Mouse (Mus musculus) limb, embryonic 14.5 days (tissue): ENCODE data around the gene Asb1. TPM values are rescaled to one million over a fixed set of nuclear protein-coding genes. Genes with fewer than 3 reads are reported as not detected.

Source experiments
- ATAC-seq: fragments of 200-750 bp; cut with Nextera tagmentation; 2 replicates; pipeline ENCODE4 v1.8.0; 2017; ENCODE audit warnings: low read depth, moderate number of reproducible peaks, moderate TSS enrichment; ENCODE audit not compliant: low FRiP score
- DNase-seq: peaks from one replicate; pipeline ENCODE4 v3.0.0-alpha.2; 2015; ENCODE audit warnings: low spot score
- H3K27ac ChIP-seq: fragments of 300-500 bp; sonication (generic); replicated peaks from 2 replicates; pipeline ENCODE4 v1.5.1; 2014; ENCODE audit warnings: low read depth, mild to moderate bottlenecking, low read length, moderate library complexity, mixed read lengths
- H3K27me3 ChIP-seq: fragments of 300-500 bp; sonication (generic); 2 replicates; pipeline ENCODE4 v1.6.1; 2014; ENCODE audit warnings: low read length, mixed read lengths; ENCODE audit not compliant: control insufficient read depth, insufficient read depth
- H3K36me3 ChIP-seq: fragments of 300-500 bp; sonication (generic); 2 replicates; pipeline ENCODE4 v1.6.1; 2014; ENCODE audit warnings: mild to moderate bottlenecking, low read length, moderate library complexity, mixed read lengths; ENCODE audit not compliant: control insufficient read depth, insufficient read depth
- H3K4me1 ChIP-seq: fragments of 300-500 bp; sonication (generic); 2 replicates; pipeline ENCODE4 v1.6.1; 2014; ENCODE audit warnings: antibody characterized with exemption, low read length, mixed read lengths; ENCODE audit not compliant: control insufficient read depth, insufficient read depth
- H3K4me2 ChIP-seq: fragments of 300-500 bp; sonication (generic); replicated peaks from 2 replicates; pipeline ENCODE4 v1.6.1; 2014; ENCODE audit warnings: low read depth, mild to moderate bottlenecking, low read length, moderate library complexity; ENCODE audit not compliant: severe bottlenecking
- H3K4me3 ChIP-seq: fragments of 300-500 bp; sonication (generic); replicated peaks from 2 replicates; pipeline ENCODE4 v1.5.1; 2014; ENCODE audit warnings: low read length
- H3K9ac ChIP-seq: fragments of 300-500 bp; sonication (generic); 2 replicates; pipeline ENCODE4 v1.6.1; 2014; ENCODE audit warnings: mild to moderate bottlenecking, low read depth, low read length, moderate library complexity; ENCODE audit not compliant: severe bottlenecking
- H3K9me3 ChIP-seq: fragments of 300-500 bp; sonication (generic); 2 replicates; pipeline ENCODE4 v1.6.1; 2016; ENCODE audit warnings: low read length; ENCODE audit not compliant: control insufficient read depth
- POLR2A ChIP-seq: fragments of 200-500 bp; IDR thresholded peaks from 2 replicates; pipeline ENCODE4 v1.8.0; 2012; ENCODE audit warnings: inconsistent platforms, mild to moderate bottlenecking, moderate library complexity, borderline replicate concordance; ENCODE audit not compliant: insufficient read depth, insufficient read length; ENCODE audit errors: extremely low read depth
- WGBS: fragments of 180-500 bp; shearing (Covaris S2); extraction: QIAGEN DNeasy Blood & Tissue Kit; methylation state at CpG from one replicate; pipeline ENCODE4 v1.1.7; 2014; 5-methylcytosine and 5-hydroxymethylcytosine counted together
- polyA plus RNA-seq, 2 experiments: library from polyadenylated mRNA; depleted of rRNA in 1 of 2; stranded (reverse) in 1 of 2; unstranded in 1 of 2; fragments of >200 nt; fragmentation: Nextera tagmentation in 1 of 2; extraction: Ambion mirVana in 1 of 2; gene quantifications; 2 replicates each; pipeline versions ENCODE4 v1.2.1 to v1.2.3; 2012 to 2014

Gene Asb1
- polyA plus RNA-seq, 2 experiments, result 7.3 to 8.1 TPM

- Histone ChIP-seq H3K9ac (no peak overlapping the region), H3K4me3 (no peak overlapping the region), H3K27me3 (no peaks in the 10 kb centered on the region), H3K36me3 (no peaks in the 10 kb centered on the region), H3K9me3 (0 out of 2 replicates have a peak, but pooled peaks cover 3% of the 10 kb centered on the region), H3K4me2 (no peak overlapping the region), H3K27ac (no peak overlapping the region), H3K4me1 (peaks cover 7% of the 10 kb centered on the region)
- 85% methylated on average over 9 of the region's 9 CpGs for WGBS
- DNase-seq (no peak), ATAC-seq (no peak)
- no peak for TF ChIP-seq POLR2A
These were observed 55.2 kb downstream of the Asb1 start for GRCm38 (mm10) chr1:91595521-91596020.

GRCm38 (mm10) chr1:91597611-91598010, 57.3 kb downstream of the Asb1 start:
- no peak for TF ChIP-seq POLR2A
- WGBS, result 88% methylated on average over 5 of the region's 5 CpGs
- Histone ChIP-seq H3K9me3 (0 out of 2 replicates have a peak, but pooled peaks cover 3% of the 10 kb centered on the region), H3K27ac (no peak overlapping the region), H3K27me3 (no peaks in the 10 kb centered on the region), H3K4me3 (no peak overlapping the region), H3K36me3 (no peaks in the 10 kb centered on the region), H3K4me2 (no peak overlapping the region), H3K9ac (no peak overlapping the region), H3K4me1 (peaks cover 19% of the 10 kb centered on the region)
- no peak for DNase-seq
- ATAC-seq, result no peak

GRCm38 (mm10) chr1:91600671-91601361, 60.5 kb downstream of the Asb1 start:
- Histone ChIP-seq H3K9ac (no peak overlapping the region), H3K4me2 (no peak overlapping the region), H3K9me3 (no peaks in the 10 kb centered on the region), H3K4me1 (peaks cover 29% of the 10 kb centered on the region), H3K27me3 (no peaks in the 10 kb centered on the region), H3K27ac (peak overlapping the region; percentile 79), H3K36me3 (no peaks in the 10 kb centered on the region), H3K4me3 (no peak overlapping the region)
- TF ChIP-seq POLR2A, result no peak
- ATAC-seq, result peak; percentile 79
- 13% methylated on average over 9 of the region's 9 CpGs for WGBS
- DNase-seq, result peak; percentile 77

GRCm38 (mm10) chr1:91601362-91602096, 61.2 kb downstream of the Asb1 start:
- Histone ChIP-seq H3K4me3 (no peak overlapping the region), H3K4me1 (peaks cover 36% of the 10 kb centered on the region), H3K4me2 (no peak overlapping the region), H3K9me3 (no peaks in the 10 kb centered on the region), H3K27ac (peak overlapping the region; percentile 79), H3K9ac (no peak overlapping the region), H3K36me3 (no peaks in the 10 kb centered on the region), H3K27me3 (no peaks in the 10 kb centered on the region)
- ATAC-seq, result no peak
- WGBS, result 61% methylated on average over 2 of the region's 2 CpGs
- no peak for TF ChIP-seq POLR2A
- DNase-seq, result no peak

DNA sequence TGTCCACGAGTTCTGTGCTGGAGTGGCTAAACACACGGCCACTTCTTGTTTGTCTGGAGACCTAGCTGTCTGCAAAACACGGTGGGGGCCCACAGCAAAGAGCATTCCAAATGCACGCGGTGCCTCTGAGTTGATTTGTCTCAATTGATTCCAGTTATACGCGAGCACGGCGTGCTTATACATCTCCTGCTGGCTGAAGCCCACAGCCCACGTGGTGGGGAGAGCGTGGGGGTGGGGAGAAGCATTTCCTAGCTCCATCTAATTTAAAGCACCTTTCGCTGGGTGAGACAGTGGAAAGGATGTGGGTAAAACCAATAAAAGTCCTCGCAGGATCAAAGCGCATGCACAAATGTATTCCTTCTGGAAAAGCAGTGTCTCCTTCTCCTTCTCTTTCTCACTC, 65.3 kb downstream of the Asb1 start:
- no peak overlapping the region for H3K4me2 ChIP-seq
- H3K27me3 ChIP-seq, result no peaks in the 10 kb centered on the region
- no peak for ATAC-seq
- peak overlapping the region; percentile 9; the same call in 1 of the 2 replicates for H3K27ac ChIP-seq
- H3K9ac ChIP-seq, result no peak overlapping the region
- DNase-seq, result peak; percentile 71
- H3K9me3 ChIP-seq, result no peaks in the 10 kb centered on the region
- 16% methylated on average over 14 of the region's 14 CpGs for WGBS
- no peak for TF ChIP-seq POLR2A
- no peak overlapping the region for H3K4me3 ChIP-seq
- H3K36me3 ChIP-seq, result no peaks in the 10 kb centered on the region
- peaks cover 51% of the 10 kb centered on the region for H3K4me1 ChIP-seq
